Mouse (Mus musculus) heart, postnatal 0 days (tissue): ENCODE data around the gene Hoxb5. TPM values are rescaled to one million over a fixed set of nuclear protein-coding genes. Genes with fewer than 3 reads are reported as not detected.

Experiments used
- ATAC-seq: fragments of 200-750 bp; cut with Nextera tagmentation; 2 replicates; pipeline ENCODE4 v1.8.0; 2017; ENCODE audit warnings: low read depth, moderate number of reproducible peaks, moderate library complexity; ENCODE audit not compliant: insufficient read depth
- DNase-seq: peaks from one replicate; pipeline ENCODE4 v3.0.0-alpha.2; 2016; ENCODE audit warnings: low spot score
- H3K27ac ChIP-seq: fragments of 300-500 bp; sonication (generic); 2 replicates; pipeline ENCODE4 v1.5.1; 2014; ENCODE audit warnings: low read depth, mild to moderate bottlenecking
- H3K27me3 ChIP-seq: fragments of 300-500 bp; sonication (generic); 2 replicates; pipeline ENCODE4 v1.6.1; 2014; ENCODE audit warnings: low read length, mixed read lengths; ENCODE audit not compliant: control insufficient read depth, insufficient read depth
- H3K36me3 ChIP-seq: fragments of 300-500 bp; sonication (generic); replicated peaks from 2 replicates; pipeline ENCODE4 v1.6.1; 2014; ENCODE audit warnings: low read length, mixed read lengths; ENCODE audit not compliant: control insufficient read depth, insufficient read depth
- H3K4me1 ChIP-seq: fragments of 300-500 bp; sonication (generic); 2 replicates; pipeline ENCODE4 v1.6.1; 2014; ENCODE audit warnings: antibody characterized with exemption; ENCODE audit not compliant: control insufficient read depth, insufficient read depth
- H3K4me2 ChIP-seq: fragments of 300-500 bp; sonication (generic); 2 replicates; pipeline ENCODE4 v1.6.1; 2014; ENCODE audit warnings: low read depth, mild to moderate bottlenecking, low read length, moderate library complexity
- H3K4me3 ChIP-seq: fragments of 300-500 bp; sonication (generic); 2 replicates; pipeline ENCODE4 v1.5.1; 2014; ENCODE audit warnings: low read depth, low read length
- H3K9ac ChIP-seq: fragments of 300-500 bp; sonication (generic); replicated peaks from 2 replicates; pipeline ENCODE4 v1.6.1; 2014; ENCODE audit warnings: low read depth, low read length, mixed read lengths
- H3K9me3 ChIP-seq: fragments of 300-500 bp; sonication (generic); replicated peaks from 2 replicates; pipeline ENCODE4 v1.6.1; 2016; ENCODE audit warnings: low read length; ENCODE audit not compliant: control insufficient read depth
- CTCF ChIP-seq: IDR thresholded peaks from 2 replicates; pipeline ENCODE4 v1.5.1; 2016; ENCODE audit warnings: antibody characterized with exemption, control low read depth, low read depth
- EP300 ChIP-seq: IDR thresholded peaks from 2 replicates; pipeline ENCODE4 v1.6.1; 2016; ENCODE audit warnings: antibody characterized with exemption, low read depth
- WGBS: fragments of 180-500 bp; shearing (Covaris S2); extraction: QIAGEN DNeasy Blood & Tissue Kit; methylation state at CpG from one replicate; pipeline ENCODE4 v1.1.7; 2014; 5-methylcytosine and 5-hydroxymethylcytosine counted together
- polyA plus RNA-seq: library from polyadenylated mRNA; unstranded; fragments of >200 nt; fragmentation: Nextera tagmentation; extraction: Ambion mirVana; gene quantifications from 2 replicates; pipeline ENCODE4 v1.2.1, GENCODE M21; 2015
- total RNA-seq: library from RNA; depleted of rRNA; stranded (reverse); fragments of >200 nt; gene quantifications from 2 replicates; pipeline ENCODE4 v1.2.3, GENCODE M21; 2014; ENCODE audit warnings: low replicate concordance; rRNA removed

Gene Hoxb5
- 0.19 TPM in 1 of 2 replicates, not detected in the other for total RNA-seq
- 0.08 and 0.25 TPM in 2 replicates for polyA plus RNA-seq

DNA sequence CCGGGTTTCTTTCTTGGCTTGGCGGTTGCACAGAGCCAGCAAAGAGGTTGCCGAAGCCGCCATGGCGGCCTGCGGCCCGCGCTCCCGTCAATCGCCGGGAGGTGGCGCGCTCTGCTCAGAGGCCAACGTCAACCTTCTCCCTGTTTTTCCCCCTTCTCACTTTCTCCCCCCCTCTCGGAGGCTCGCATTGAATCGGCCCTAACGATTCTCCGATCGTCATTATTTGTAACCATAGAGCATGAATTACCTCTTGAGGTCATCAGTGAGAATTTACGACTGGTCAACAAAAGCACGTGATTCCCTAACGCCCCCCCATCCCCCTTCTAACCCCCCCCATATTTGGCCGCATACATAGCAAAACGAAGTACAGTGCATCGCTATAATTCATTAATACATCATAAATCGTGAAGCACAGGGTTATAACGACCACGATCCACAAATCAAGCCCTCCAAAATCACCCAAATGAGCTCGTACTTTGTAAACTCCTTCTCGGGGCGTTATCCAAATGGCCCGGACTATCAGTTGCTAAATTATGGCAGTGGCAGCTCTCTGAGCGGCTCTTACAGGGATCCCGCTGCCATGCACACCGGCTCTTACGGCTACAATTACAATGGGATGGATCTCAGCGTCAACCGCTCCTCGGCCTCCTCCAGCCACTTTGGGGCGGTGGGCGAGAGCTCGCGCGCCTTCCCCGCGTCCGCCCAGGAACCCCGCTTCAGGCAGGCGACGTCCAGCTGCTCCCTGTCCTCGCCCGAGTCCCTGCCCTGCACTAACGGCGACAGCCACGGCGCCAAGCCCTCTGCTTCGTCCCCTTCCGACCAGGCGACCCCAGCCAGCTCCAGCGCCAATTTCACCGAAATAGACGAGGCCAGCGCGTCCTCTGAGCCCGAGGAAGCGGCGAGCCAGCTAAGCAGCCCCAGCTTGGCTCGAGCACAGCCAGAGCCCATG is at the start of gene Hoxb5:
Gene Hoxb5 (plus strand): TSS at position 186 of the 949 bp plus-strand sequence.
- ATAC-seq (no peak), DNase-seq (no peak)
- H3K4me2 ChIP-seq = peak within 1 kb of the TSS; percentile 41
- H3K9me3 ChIP-seq = no peaks in the 10 kb centered on the region
- 1% methylated on average over 69 of the region's 69 CpGs for WGBS
- no peaks in the 10 kb centered on the region for H3K4me1 ChIP-seq
- peak within 1 kb of the TSS; percentile 23 for H3K4me3 ChIP-seq
- no peak within 1 kb of the TSS for H3K27ac ChIP-seq
- peaks cover 100% of the 10 kb centered on the region for H3K27me3 ChIP-seq
- no peak within 1 kb of the TSS for H3K9ac ChIP-seq
- TF ChIP-seq CTCF (peak; percentile 67), EP300 (no peak)
- H3K36me3 ChIP-seq = no peaks in the 10 kb centered on the region

DNA sequence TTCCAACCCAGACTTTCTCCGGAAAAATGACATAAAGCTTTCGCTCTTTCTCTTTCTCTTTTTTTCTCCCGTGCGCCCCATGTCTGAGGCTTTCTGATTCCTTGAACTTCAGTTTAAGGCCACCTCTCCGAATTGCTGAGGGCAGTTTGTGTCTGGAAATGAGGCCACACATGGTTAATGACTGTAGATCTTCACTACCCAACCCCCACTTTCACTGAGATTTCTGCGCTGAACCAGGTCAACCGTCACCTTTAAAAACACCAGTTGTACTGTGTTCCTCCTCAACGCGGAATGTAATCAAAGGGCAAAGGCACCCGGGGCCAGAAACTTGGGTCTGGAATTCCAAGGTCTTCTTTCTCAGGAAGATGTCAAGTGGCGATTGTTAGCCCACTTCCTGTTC is 48.9 kb upstream of the Hoxb5 start:
- no peak for TF ChIP-seq CTCF
- TF ChIP-seq EP300 = no peak
- 2% methylated on average over 11 of the region's 11 CpGs for WGBS
- peaks cover 100% of the 10 kb centered on the region for H3K27me3 ChIP-seq
- no peak for DNase-seq
- no peak overlapping the region for H3K4me2 ChIP-seq
- no peaks in the 10 kb centered on the region for H3K36me3 ChIP-seq
- no peak overlapping the region for H3K4me3 ChIP-seq
- no peaks in the 10 kb centered on the region for H3K9me3 ChIP-seq
- ATAC-seq = no peak
- no peak overlapping the region for H3K27ac ChIP-seq
- no peaks in the 10 kb centered on the region for H3K4me1 ChIP-seq
- no peak overlapping the region for H3K9ac ChIP-seq

DNA sequence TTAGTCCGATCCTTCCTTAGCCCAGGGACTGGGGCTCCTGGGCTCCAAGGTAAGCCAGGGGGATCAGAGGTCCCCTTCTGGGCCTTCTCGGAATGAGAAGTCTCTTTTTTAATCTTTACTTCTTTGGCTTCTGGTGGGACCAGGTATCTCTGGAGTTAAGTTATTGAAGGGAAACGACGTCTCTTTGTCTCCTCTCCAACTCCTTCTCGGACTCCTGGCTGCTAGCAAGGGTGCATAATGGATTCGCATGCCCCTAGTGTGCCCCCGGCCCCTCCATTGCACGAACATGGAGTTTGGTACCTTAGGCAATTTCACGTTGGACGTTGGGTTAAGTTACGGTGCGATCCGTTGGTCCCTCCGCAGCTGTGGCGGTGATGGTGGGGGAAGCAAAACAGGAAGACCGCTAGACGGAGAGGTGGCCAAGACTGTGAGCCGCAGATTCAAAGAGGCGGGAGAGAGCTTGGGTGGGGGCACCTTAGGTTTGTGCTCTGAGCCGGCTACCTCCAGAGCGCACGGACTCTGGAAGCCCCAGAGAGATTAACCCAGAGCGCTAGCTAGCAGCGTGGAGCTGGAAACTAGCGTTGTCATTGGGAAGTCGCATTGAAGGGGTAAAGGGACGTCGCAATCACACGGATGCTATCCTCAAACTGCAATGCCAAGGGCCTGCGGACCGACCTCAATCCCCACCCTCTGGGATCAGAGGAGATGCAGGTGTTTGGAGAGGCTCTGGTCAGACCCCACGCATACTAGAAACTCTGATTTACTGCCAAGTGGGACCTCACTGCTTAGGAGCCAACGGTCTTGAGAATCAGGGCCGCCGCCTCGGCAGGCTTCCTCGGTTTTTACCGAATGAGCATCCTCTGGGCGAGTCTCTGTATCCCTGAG is 47.8 kb upstream of the Hoxb5 start:
- no peak for DNase-seq
- WGBS = 2% methylated on average over 39 of the region's 39 CpGs
- H3K4me2 ChIP-seq = no peak overlapping the region
- peaks cover 100% of the 10 kb centered on the region for H3K27me3 ChIP-seq
- no peak for TF ChIP-seq EP300
- no peak for TF ChIP-seq CTCF
- ATAC-seq = no peak
- H3K4me1 ChIP-seq = no peaks in the 10 kb centered on the region
- H3K9ac ChIP-seq = no peak overlapping the region
- no peaks in the 10 kb centered on the region for H3K36me3 ChIP-seq
- H3K27ac ChIP-seq = no peak overlapping the region
- no peak overlapping the region for H3K4me3 ChIP-seq
- no peaks in the 10 kb centered on the region for H3K9me3 ChIP-seq

DNA sequence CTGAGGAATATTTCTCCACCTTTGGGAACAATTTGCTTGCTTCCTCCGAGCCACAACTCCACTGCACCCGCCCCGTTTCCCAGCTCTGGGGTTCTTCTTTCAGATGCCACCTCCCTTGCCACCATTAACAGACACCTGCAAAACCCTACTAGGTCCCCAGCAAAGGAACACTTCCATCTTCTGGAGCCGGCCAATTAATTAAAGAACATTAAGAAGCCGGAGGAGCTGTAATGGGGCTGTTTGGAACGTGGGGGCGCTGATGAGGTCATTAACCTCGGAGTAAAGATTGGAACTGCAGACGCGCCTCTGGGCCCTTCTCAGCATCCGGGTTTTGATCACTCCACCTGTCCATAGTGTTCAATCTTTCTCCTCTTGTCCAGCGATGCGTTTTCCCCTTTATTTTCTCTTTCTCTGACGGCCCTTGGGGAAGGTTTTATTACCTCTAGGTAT is 47.1 kb upstream of the Hoxb5 start:
- 3% methylated on average over 14 of the region's 14 CpGs for WGBS
- Histone ChIP-seq H3K9me3 (no peaks in the 10 kb centered on the region), H3K4me1 (no peaks in the 10 kb centered on the region), H3K4me3 (no peak overlapping the region), H3K36me3 (no peaks in the 10 kb centered on the region), H3K9ac (no peak overlapping the region), H3K27me3 (peaks cover 100% of the 10 kb centered on the region), H3K4me2 (no peak overlapping the region), H3K27ac (no peak overlapping the region)
- no peak for ATAC-seq
- no peak for TF ChIP-seq EP300
- TF ChIP-seq CTCF = no peak
- no peak for DNase-seq

DNA sequence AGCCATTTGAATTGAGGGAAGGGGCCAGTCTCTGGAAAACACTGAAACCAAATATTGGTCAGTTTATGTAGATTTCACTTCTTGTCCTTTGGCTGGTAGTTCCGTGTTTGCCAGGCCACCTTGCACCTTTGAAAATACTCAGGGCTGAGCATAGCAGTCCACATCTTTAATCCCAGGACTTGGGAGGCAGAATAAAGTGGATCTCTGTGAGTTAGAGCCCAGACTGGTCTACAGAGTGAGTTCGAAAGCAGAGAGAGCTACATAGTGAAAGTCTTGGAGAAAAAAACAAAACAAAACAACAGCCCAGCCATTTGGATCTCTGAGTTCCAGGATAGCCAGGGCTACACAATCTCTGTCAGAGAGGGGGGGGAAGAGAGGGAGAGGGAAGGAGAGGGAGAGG is 46.0 kb upstream of the Hoxb5 start:
- H3K9ac ChIP-seq = no peak overlapping the region
- DNase-seq (no peak), ATAC-seq (no peak)
- H3K27ac ChIP-seq = no peak overlapping the region
- no peaks in the 10 kb centered on the region for H3K9me3 ChIP-seq
- peaks cover 100% of the 10 kb centered on the region for H3K27me3 ChIP-seq
- 25% methylated on average over 2 of the region's 2 CpGs for WGBS
- H3K36me3 ChIP-seq = no peaks in the 10 kb centered on the region
- no peak overlapping the region for H3K4me3 ChIP-seq
- H3K4me1 ChIP-seq = no peaks in the 10 kb centered on the region
- TF ChIP-seq CTCF (no peak), EP300 (no peak)
- H3K4me2 ChIP-seq = no peak overlapping the region
